Mouse (Mus musculus) limb, embryonic 13.5 days (tissue): Measurements from ENCODE around the gene 6030468B19Rik. TPM values are rescaled to one million over a fixed set of nuclear protein-coding genes. Genes with fewer than 3 reads are reported as not detected.
A peak's percentile ranks its signal among the peaks of the same experiment; 100 is the strongest.

Source experiments
- ATAC-seq: fragments of 200-750 bp; cut with Nextera tagmentation; 2 replicates; pipeline ENCODE4 v1.8.0; 2017; ENCODE audit warnings: low read depth, moderate number of reproducible peaks, moderate TSS enrichment; ENCODE audit not compliant: low FRiP score
- H3K27ac ChIP-seq: fragments of 300-500 bp; sonication (generic); 2 replicates; pipeline ENCODE4 v1.5.1; 2015; ENCODE audit warnings: inconsistent platforms, mild to moderate bottlenecking, moderate library complexity
- H3K27me3 ChIP-seq: fragments of 300-500 bp; sonication (generic); 2 replicates; pipeline ENCODE4 v1.6.1; 2015; ENCODE audit warnings: mild to moderate bottlenecking, inconsistent platforms
- H3K36me3 ChIP-seq: fragments of 300-500 bp; sonication (generic); 2 replicates; pipeline ENCODE4 v1.6.1; 2015; ENCODE audit warnings: inconsistent platforms, mild to moderate bottlenecking, moderate library complexity
- H3K4me1 ChIP-seq: fragments of 300-500 bp; sonication (generic); 2 replicates; pipeline ENCODE4 v1.6.1; 2015; ENCODE audit warnings: inconsistent platforms
- H3K4me2 ChIP-seq: fragments of 300-500 bp; sonication (generic); replicated peaks from 2 replicates; pipeline ENCODE4 v1.6.1; 2015; ENCODE audit warnings: inconsistent platforms, mild to moderate bottlenecking, moderate library complexity
- H3K4me3 ChIP-seq: fragments of 300-500 bp; sonication (generic); 2 replicates; pipeline ENCODE4 v1.5.1; 2015; ENCODE audit warnings: moderate library complexity, mild to moderate bottlenecking, inconsistent platforms
- H3K9ac ChIP-seq: fragments of 300-500 bp; sonication (generic); 2 replicates; pipeline ENCODE4 v1.6.1; 2015; ENCODE audit warnings: mild to moderate bottlenecking, inconsistent platforms
- H3K9me3 ChIP-seq: fragments of 300-500 bp; sonication (generic); 2 replicates; pipeline ENCODE4 v1.6.1; 2016; ENCODE audit warnings: inconsistent platforms
- WGBS: fragments of 180-500 bp; shearing (Covaris S2); methylation state at CpG from one replicate; pipeline ENCODE4 v1.1.7; 2015; 5-methylcytosine and 5-hydroxymethylcytosine counted together
- polyA plus RNA-seq: library from polyadenylated mRNA; unstranded; fragments of >200 nt; fragmentation: Nextera tagmentation; extraction: Ambion mirVana; gene quantifications from 2 replicates; pipeline ENCODE4 v1.2.1, GENCODE M21; 2015

The 6030468B19Rik gene
- polyA plus RNA-seq, 1 experiment from 2014 or later: 0.41 TPM

DNA sequence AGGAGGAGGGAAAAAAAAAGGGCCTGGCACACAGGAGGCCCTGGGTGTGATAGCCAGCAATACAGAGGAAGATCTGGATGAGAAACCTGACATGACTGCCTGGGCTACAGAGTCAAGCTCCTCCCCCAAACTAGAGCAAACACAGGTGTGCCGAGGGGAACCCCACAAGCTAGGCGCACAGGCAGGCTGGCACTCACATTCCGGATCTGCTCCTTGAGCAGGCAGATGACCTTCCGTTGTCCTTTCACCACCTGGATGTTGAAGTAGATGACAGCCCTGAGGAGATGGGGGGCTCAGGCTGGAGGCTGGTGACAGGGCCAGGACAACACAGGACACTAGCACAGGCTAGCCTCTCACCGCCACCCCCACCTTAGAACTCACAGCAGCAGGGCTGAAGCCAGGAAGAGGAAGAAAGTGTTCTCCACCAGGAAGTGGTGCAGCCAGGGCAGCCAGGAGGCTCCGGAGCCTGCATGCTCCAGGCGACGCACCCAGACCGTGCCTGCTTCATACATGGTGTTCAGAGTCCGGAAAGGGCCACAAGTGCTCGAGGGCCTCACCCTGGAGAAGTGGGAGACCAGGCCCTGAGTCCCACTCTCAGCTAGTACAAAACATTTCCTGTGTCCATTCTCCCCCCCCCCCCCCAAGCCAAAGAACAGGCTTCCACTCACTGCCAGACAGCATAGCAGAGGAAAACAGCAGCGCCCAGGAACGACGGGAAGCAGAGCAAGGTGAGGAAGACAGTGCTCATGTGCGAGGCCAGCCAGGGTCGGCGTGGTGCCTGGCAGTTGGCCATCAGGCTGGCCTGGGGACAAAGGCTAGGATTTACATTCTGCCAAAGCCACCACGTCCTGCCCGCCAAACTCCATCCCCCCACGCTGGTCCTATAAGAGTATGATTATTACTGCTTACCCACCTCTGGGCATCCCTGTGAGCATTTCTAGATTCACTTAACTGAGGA lies 28.5 kb upstream of the 6030468B19Rik start:
- Histone ChIP-seq H3K36me3 (peaks cover 76% of the 10 kb centered on the region), H3K27ac (no peak overlapping the region), H3K4me2 (no peak overlapping the region), H3K9ac (no peak overlapping the region), H3K4me3 (no peak overlapping the region), H3K27me3 (no peaks in the 10 kb centered on the region), H3K4me1 (no peaks in the 10 kb centered on the region), H3K9me3 (no peaks in the 10 kb centered on the region)
- ATAC-seq: no peak
- WGBS: 83% methylated on average over 20 of the region's 20 CpGs

DNA sequence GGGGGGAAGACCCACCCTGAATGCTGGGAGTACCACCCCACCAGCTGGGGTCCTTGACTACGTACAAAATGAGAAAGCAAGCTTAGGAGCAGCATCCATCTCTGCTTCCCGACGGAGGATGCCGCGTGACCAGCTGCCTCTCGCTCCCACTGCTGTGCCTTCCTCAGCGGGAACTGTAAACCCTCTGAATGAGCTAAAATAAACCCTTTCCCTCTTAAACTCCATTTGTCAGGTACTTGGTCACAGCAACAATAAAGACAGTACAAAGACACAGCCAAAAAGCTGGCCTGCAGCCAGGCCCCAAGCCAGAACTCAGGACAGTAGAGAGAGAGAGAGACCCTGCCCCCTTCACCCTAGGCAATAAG lies 27.8 kb upstream of the 6030468B19Rik start:
- Histone ChIP-seq H3K27ac (no peak overlapping the region), H3K4me1 (no peaks in the 10 kb centered on the region), H3K9me3 (no peaks in the 10 kb centered on the region), H3K9ac (no peak overlapping the region), H3K4me3 (no peak overlapping the region), H3K36me3 (peaks cover 74% of the 10 kb centered on the region), H3K27me3 (no peaks in the 10 kb centered on the region), H3K4me2 (no peak overlapping the region)
- WGBS: 88% methylated on average over 7 of the region's 7 CpGs
- no peak for ATAC-seq

DNA sequence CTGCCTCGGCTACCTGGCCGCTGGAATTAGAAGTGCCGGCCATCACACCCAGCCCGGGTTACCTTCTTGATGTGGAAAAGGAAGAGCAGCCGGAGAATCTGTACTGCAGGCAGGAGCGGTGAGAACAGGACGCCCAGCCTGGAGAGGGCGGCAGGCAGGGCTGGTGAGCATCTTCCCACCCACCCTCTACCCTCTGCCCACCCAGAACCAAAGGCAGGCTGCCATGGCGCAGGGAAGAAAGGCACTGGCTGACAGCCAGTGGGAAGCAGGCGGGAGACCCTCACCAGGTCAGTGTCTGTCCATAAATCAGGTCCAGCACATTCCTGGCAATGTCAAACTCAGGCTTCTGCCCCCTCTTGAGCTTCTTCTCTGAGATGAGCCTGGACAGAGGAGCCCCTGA lies 27.1 kb upstream of the 6030468B19Rik start:
- no peak for ATAC-seq
- Histone ChIP-seq H3K9ac (no peak overlapping the region), H3K27ac (no peak overlapping the region), H3K4me2 (no peak overlapping the region), H3K36me3 (peaks cover 74% of the 10 kb centered on the region), H3K27me3 (no peaks in the 10 kb centered on the region), H3K9me3 (no peaks in the 10 kb centered on the region), H3K4me3 (no peak overlapping the region), H3K4me1 (no peaks in the 10 kb centered on the region)
- 86% methylated on average over 10 of the region's 10 CpGs for WGBS

DNA sequence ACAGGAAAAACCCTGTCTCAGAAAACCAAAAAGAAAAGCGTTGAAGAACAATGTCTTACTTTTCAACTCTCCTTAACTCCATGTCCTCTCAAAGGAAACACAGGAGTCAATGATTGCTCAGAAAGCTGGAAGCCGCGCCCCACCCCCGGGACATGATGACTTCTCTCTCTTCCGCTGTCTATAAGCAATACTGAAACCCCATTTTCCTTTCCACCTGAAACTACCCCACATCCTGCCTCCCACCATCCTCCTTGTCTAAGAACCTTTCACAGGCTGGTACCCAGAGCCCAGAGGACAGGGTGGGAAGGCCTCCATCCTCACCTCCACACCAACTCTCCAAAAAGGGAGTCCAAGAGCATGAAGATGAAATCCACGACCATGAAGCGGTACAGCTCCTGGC lies 25.1 kb upstream of the 6030468B19Rik start:
- peaks cover 72% of the 10 kb centered on the region for H3K36me3 ChIP-seq
- no peak overlapping the region for H3K27ac ChIP-seq

DNA sequence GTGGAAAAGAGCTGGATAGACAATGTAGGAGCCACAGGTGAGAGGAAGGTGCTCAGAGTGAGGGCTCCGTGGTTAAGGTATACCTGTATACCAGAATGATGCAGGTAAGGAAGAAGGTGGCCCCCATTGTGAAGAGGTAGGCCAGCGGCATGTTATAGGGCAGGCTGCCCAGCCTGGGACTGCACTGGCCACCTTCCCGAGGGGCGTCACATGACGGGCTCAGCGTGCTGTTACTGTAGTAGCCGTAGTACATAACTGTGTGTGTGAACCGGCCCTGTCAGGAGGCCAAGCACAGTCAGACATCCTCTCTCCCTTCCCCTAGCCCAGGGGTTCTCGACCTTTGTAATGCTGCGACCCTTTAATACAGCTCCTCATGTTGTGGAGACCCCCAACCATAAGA lies 22.5 kb upstream of the 6030468B19Rik start:
- WGBS: 92% methylated on average over 10 of the region's 10 CpGs

More for the DNA sequence above, 25.1 kb upstream of the 6030468B19Rik start:
- no peaks in the 10 kb centered on the region for H3K27me3 ChIP-seq
- H3K9ac ChIP-seq: no peak overlapping the region
- ATAC-seq: no peak
- no peaks in the 10 kb centered on the region for H3K9me3 ChIP-seq
- no peaks in the 10 kb centered on the region for H3K4me1 ChIP-seq
- no peak overlapping the region for H3K4me3 ChIP-seq
- WGBS: 96% methylated on average over 7 of the region's 7 CpGs
- H3K4me2 ChIP-seq: no peak overlapping the region

DNA sequence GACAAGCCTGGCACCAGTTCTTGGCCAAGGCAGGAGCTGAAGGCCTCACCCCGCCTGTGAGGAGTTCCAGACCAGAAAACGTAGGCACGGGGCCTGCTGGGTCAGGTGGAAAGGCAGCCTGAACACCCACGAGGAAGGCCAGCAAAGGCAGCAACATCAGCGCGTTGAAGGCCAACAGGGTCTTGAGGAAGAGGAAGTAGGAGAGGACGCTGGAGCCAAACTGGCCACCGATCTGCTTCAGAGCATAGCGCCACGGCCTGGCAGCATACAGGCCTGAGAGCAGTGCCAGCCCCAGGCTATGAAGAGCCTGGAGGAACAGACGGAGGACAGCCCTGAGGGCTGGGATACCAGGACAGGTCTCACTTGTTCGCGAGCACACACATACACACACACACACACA lies 21.9 kb upstream of the 6030468B19Rik start:
- H3K27me3 ChIP-seq: no peaks in the 10 kb centered on the region
- WGBS: 91% methylated on average over 13 of the region's 13 CpGs
- no peak overlapping the region for H3K9ac ChIP-seq
- no peak overlapping the region for H3K4me3 ChIP-seq
- H3K4me1 ChIP-seq: peaks cover 22% of the 10 kb centered on the region
- ATAC-seq: no peak
- H3K36me3 ChIP-seq: peaks cover 56% of the 10 kb centered on the region
- H3K27ac ChIP-seq: no peak overlapping the region
- no peak overlapping the region for H3K4me2 ChIP-seq
- no peaks in the 10 kb centered on the region for H3K9me3 ChIP-seq

More for the DNA sequence above, 22.5 kb upstream of the 6030468B19Rik start:
- Histone ChIP-seq H3K36me3 (peaks cover 61% of the 10 kb centered on the region), H3K9ac (no peak overlapping the region), H3K9me3 (no peaks in the 10 kb centered on the region), H3K4me3 (no peak overlapping the region), H3K27ac (no peak overlapping the region), H3K4me1 (peaks cover 16% of the 10 kb centered on the region), H3K4me2 (no peak overlapping the region), H3K27me3 (no peaks in the 10 kb centered on the region)
- no peak for ATAC-seq

DNA sequence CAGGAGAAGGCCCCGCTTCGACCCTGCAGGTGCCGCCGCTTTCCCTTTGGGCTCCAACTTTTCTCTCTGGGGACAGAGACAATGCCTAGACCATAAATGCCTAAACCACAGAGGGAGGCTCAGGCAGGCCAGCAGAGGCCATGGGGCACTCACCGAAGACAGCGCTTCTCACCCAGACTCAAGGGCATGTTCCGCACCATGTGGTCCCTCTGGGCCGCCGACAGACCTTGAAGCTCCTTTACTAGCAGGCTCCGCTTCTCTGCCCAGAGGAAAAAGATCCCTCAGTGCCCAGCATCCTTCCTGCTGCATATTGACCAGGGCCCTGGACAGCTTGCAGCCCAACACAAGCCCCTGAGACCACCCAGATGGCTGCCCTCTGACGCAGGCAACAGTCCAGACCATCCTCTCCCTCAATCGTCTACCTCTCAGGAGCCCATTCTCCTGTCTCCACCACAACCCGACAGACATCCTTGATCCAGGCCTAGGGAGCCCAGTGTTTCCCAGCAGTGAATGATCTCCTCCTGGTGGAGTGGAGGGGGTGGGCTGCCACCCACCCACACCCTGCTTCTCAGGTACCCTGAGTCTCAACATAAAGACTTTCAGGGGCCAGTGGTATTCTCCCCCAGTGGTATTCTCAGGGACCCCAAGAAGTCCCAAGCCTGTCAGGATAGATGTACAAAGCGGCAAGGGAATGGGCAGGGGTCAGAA lies 21.2 kb upstream of the 6030468B19Rik start:
- Histone ChIP-seq H3K4me3 (no peak overlapping the region), H3K9ac (no peak overlapping the region), H3K27ac (no peak overlapping the region), H3K4me2 (no peak overlapping the region), H3K27me3 (peaks cover 1% of the 10 kb centered on the region; the same call in 1 of the 2 replicates), H3K36me3 (peaks cover 55% of the 10 kb centered on the region), H3K4me1 (peaks cover 29% of the 10 kb centered on the region), H3K9me3 (no peaks in the 10 kb centered on the region)
- 92% methylated on average over 14 of the region's 14 CpGs for WGBS
- ATAC-seq: no peak

DNA sequence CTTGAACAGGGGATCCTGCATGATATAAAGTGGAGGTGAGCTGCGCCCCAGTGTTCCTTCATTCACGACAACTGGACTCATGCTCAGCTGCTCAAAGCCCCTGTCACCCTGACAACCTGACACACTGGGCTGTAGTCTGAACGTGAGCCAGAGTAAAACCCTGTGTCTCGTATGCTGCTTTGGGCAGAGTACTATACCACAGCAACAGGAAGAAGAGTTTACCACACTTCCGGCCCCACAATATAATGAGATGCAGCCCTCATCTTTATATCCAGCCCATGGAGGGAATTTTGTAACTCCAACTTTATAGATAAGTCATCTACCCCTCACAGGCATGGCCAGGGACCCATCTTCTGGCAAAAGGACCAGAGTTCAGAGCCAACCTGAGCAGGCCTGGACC lies 20.3 kb upstream of the 6030468B19Rik start:
- H3K4me3 ChIP-seq: no peak overlapping the region
- H3K9ac ChIP-seq: no peak overlapping the region
- no peak overlapping the region for H3K4me2 ChIP-seq
- H3K27me3 ChIP-seq: peaks cover 10% of the 10 kb centered on the region
- H3K4me1 ChIP-seq: peaks cover 38% of the 10 kb centered on the region
- 83% methylated on average over 5 of the region's 5 CpGs for WGBS
- no peak for ATAC-seq
- H3K36me3 ChIP-seq: peaks cover 48% of the 10 kb centered on the region
- no peak overlapping the region for H3K27ac ChIP-seq
- H3K9me3 ChIP-seq: no peaks in the 10 kb centered on the region

DNA sequence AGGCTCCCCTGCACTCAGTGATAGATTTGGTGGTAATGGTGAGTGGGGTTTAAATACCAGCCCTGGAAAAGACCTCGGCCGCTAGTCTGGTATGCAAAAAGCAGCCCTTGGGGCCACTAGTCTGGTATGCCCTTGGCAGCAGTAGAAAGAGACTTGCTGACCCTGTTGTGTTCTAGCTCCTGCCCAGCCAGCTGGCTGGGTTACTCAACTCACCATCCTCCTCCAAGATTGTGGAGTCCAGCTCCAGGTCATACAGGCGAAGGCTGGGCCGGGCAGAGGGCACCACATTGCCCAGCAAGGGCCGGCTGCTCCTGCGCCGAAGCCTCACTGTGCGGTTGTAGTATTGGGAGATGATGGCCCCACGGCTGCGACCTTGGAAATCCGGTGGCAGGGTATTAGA lies 19.4 kb upstream of the 6030468B19Rik start:
- ATAC-seq: no peak
- 93% methylated on average over 11 of the region's 11 CpGs for WGBS
- Histone ChIP-seq H3K27ac (no peak overlapping the region), H3K9ac (no peak overlapping the region), H3K36me3 (peaks cover 38% of the 10 kb centered on the region), H3K27me3 (peaks cover 19% of the 10 kb centered on the region), H3K4me1 (peaks cover 42% of the 10 kb centered on the region), H3K4me3 (no peak overlapping the region), H3K9me3 (no peaks in the 10 kb centered on the region), H3K4me2 (no peak overlapping the region)

DNA sequence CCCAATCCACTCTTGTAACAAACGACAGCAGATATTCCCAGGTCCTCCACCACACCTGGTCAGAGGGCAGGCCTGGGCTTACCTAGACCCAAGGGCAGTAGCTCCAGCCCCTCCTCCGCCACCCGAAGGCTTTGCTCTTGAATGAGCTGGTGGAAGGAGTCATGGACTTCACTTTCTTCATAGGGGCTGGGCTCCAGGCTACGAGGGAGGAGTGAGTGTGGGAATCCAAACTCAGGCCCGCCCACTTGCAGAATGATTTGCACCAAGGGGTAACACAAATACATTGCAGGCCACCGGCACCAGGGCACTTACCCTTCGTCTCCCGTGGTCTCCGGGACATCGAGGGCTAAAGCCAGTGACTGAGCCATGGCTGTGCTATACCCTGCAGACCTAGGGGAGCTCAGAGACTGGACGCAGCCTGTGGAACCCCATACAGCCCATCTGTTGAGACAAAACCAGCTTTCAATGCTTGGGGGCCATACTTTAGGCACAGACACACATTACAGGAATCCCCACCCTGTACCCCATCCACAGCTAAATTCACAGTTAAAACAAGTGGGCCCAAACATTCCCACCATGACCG lies 18.5 kb upstream of the 6030468B19Rik start:
- Histone ChIP-seq H3K4me1 (peaks cover 48% of the 10 kb centered on the region), H3K36me3 (peaks cover 29% of the 10 kb centered on the region), H3K27ac (peak overlapping the region; percentile 78; the same call in 1 of the 2 replicates), H3K4me2 (peak overlapping the region; percentile 98), H3K9me3 (no peaks in the 10 kb centered on the region), H3K27me3 (peaks cover 24% of the 10 kb centered on the region), H3K4me3 (peak overlapping the region; percentile 58), H3K9ac (peak overlapping the region; percentile 75)
- ATAC-seq: no peak
- whole genome bisulfite sequencing: 50% methylated on average over 12 of the region's 12 CpGs

DNA sequence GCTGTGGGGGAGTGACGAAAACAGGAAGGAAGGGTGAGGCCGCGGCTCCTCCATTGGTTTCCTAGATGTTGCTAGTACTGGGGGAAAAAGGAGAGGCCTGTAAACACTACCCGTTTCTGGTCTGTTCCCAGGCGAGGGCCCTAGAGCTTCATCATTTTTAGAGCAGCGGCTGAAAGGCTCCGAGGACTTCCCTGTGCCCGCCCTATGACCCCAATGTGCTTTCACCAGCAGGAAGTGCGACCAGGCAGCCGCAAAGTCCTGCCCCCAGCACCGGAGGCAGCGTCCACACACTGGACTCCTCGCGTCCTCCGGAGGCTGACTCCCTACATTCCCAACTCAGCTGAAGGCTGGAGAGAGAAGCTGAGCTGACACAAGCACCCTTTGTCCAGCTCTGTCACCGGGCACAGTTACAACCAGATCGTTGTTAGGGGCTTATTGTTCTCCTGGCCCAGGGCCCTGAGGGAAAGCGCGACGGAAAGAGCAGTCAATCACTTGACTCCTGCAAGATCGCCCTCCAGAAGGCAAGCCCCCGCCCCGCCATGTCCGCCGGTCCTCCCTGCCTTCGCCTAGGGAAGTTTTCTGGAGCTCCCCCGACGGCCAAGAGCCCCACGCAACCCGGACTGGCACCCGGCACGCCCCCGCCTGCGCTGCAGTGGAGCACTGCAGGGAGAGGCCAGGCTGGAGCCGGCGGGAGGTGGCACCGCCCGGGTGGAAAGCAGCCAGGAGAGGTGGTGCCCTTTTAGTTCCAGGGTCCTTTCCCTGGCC lies 17.8 kb upstream of the 6030468B19Rik start:
- Histone ChIP-seq H3K27ac (peak overlapping the region; percentile 78), H3K4me1 (peaks cover 48% of the 10 kb centered on the region), H3K27me3 (peaks cover 28% of the 10 kb centered on the region), H3K36me3 (peaks cover 24% of the 10 kb centered on the region), H3K4me2 (peak overlapping the region; percentile 98), H3K9ac (peak overlapping the region; percentile 75), H3K9me3 (no peaks in the 10 kb centered on the region), H3K4me3 (peak overlapping the region; percentile 58)
- no peak; the same call in 1 of the 2 replicates for ATAC-seq
- WGBS: 4% methylated on average over 38 of the region's 38 CpGs
